Mouse (Mus musculus) mouse trophoblast stem cell (cell line): ENCODE results near the gene Malsu1.

Source experiments
- in situ Hi-C, 2 experiments: fragments of 300-500 bp; cut with MseI, MboI; formaldehyde crosslinking; loops; 2 replicates in 1 of 2; 3 replicates in 1 of 2; pipeline ENCODE4 v1.15.1; 2025

Malsu1 gene

GRCm38 (mm10) chr6:49068361-49068760, 5.2 kb upstream of the Malsu1 start:
- in situ Hi-C loops = loop anchor here in 1 of 2 experiments (25.0 kb wide), 1 partner anchor 319 kb away; the partner anchor contains the start of gene Stk31

DNA sequence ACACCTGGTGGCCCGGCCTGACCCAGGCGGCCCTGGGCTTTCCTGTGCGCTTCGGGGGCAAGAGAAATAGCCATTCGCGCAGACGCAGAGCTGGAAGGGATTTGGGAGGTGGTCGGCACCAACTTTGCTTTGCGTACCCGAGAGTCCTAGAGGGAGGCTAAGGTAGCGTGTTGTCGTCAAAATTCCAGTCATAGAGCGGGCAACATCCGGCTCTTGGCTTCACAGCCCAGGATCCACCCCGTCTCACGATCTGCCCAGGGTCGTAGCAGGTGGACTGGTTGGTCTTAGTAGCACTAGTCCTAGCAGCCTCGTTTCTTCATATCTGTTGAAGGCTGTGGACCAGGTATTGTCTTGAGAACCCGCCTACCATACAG, 509 bp downstream of the Malsu1 start:
- in situ Hi-C loops = loop anchor here in 1 of 2 experiments (25.0 kb wide), 1 partner anchor 313 kb away; the partner anchor contains the start of gene Stk31

- in situ Hi-C loops = no loop called here
Measured at GRCm38 (mm10) chr6:49077894-49078293, 4.3 kb downstream of the Malsu1 start.

- in situ Hi-C loops = no loop called here
Measured at GRCm38 (mm10) chr6:49079313-49079712, 5.7 kb downstream of the Malsu1 start.

GRCm38 (mm10) chr6:49083008-49083407, 9.4 kb downstream of the Malsu1 start:
- in situ Hi-C loops = no loop called here

- in situ Hi-C loops = no loop called here
Measured at GRCm38 (mm10) chr6:49094968-49095367, 21.4 kb downstream of the Malsu1 start.

DNA sequence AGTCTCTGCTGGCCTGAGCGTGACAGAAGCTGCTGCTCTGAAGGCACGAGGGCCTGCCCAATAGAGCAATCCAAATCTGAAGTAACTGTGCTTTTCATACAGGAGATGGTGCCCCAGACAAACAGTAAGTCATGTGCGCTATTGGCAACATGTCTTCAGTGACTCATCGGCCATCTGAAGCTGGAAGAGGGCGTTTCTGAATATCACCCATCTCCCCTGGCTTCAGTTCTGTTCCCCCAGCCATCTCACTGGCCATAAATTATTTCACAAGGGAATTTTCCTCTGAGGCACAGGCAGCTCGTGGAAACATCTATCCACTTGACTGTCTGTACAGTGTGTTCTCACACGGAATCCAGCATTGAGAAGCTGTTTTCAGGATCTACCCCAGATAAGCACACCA, 22.8 kb downstream of the Malsu1 start:
- in situ Hi-C loops = no loop called here

GRCm38 (mm10) chr6:49096933-49097461, 23.4 kb downstream of the Malsu1 start:
- in situ Hi-C loops = no loop called here

GRCm38 (mm10) chr6:49097596-49098110, 24.1 kb downstream of the Malsu1 start:
- in situ Hi-C loops = no loop called here

DNA sequence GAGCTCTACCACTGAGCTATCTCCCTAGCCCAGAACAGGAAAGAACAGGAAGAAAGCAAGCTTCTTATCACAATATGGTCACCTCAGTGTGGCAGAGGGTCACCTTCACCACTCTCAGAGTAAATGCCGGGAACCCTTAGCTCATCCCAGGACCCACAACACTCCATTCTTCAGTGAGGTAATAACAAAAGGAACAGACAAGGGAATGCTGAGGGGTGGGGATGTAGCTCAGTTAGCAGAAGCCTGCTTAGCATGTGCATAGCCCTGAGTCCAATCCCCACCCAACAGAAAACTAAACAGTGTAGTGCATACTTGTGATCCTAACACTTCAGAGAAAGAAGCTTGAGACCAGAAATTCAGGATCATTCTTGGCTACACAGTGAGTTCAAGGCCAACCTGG, 25.5 kb downstream of the Malsu1 start:
- in situ Hi-C loops = no loop called here

DNA sequence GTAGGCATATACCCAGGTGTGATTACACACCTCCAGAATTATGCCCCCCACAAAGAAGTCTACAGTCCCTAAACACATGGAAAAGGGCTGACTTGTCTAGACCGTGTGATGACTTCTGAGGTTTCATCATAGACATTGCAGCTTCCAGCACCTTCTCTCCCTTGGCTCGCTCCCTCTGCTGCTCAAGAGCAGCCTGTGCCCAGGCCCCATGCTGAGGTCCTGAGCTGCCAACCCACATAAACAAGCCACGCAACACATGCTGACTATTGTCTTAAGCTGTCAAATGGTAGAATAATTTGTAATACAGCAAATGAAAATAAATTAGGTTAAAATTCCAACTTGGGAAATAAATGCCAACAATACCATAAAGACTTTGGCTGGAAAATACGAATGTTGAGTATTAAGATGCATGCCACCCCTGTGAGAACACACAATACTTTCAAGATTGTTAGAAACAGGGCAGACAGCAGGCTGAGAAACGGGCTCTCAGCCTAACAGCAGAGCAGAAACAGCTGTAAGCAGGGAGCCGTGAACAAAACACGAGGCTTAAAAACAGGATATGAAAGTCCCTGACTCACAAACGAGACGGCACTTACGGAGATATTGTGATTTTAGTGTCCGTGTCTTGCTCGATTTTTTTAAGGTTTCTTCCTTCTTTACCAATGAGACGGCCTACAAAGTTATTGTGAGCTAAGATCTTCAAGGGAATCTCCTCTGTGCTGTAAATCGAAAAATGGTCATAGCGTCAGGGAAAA, 33.3 kb downstream of the Malsu1 start:
- in situ Hi-C loops = no loop called here

- in situ Hi-C loops = no loop called here
Measured at GRCm38 (mm10) chr6:49109196-49109595, 35.6 kb downstream of the Malsu1 start.

GRCm38 (mm10) chr6:49113895-49114294, 40.3 kb downstream of the Malsu1 start:
- in situ Hi-C loops = no loop called here

DNA sequence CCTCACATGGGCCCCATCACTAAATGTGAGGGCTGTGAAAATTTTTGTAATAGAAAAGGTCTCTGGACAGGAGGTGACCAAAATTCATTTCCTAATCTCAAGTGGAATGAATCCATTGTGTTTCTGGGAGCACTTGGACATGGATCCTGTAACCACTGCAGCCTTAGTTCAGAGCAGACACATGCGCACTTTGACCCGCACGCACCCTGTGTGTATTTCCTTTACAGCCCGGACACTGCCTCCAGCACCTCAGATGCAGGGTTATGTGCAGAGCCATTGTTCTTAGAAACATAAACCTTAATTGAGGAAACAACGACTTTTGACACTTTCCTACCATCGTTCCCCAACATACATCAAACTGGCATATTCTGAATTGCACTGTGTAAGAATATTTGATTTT, 40.9 kb downstream of the Malsu1 start:
- in situ Hi-C loops = no loop called here

GRCm38 (mm10) chr6:49115550-49115949, 42.0 kb downstream of the Malsu1 start:
- in situ Hi-C loops = no loop called here

GRCm38 (mm10) chr6:49116241-49116640, 42.6 kb downstream of the Malsu1 start:
- in situ Hi-C loops = no loop called here

GRCm38 (mm10) chr6:49118446-49118845, 44.9 kb downstream of the Malsu1 start:
- in situ Hi-C loops = no loop called here

GRCm38 (mm10) chr6:49119462-49120135, 46.0 kb downstream of the Malsu1 start:
- in situ Hi-C loops = no loop called here

DNA sequence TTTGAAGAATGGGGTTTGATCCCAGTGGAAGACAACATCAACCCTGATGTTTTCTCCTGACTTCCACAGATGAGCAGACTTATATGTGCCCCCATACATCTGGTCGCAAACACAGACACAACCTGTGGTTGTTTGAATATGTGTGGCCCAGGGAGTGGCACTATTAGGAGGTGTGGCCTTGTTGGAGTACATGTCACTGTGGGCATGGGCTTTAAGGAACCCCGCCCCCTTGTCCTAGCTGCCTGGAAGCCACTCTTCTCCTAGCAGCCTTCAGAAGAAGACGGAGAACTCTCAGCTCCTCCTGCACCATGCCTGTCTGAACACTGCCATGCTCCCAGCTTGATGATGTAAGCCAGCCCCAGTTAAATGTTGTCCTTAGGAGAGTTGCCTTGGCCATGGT, 46.8 kb downstream of the Malsu1 start:
- in situ Hi-C loops = no loop called here

DNA sequence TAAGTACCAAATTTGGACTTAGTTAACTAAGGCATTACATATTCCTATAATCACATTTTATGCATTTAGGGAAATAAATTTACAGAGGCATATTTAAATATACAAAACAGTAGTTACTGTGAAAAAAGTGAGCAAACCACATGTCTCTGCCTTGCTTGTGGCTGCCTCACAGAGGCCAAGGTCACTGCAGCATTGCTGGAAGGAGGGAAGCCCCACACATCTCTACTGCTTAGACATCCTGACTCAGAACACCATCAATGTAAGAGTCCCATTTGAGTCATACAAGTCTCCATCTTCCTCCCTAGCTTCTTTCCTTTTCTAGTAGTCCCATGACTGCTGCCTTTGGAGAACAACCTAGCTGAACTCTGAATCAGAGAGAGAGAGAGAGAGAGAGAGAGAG, 56.7 kb downstream of the Malsu1 start:
- in situ Hi-C loops = no loop called here

- in situ Hi-C loops = no loop called here
Measured at GRCm38 (mm10) chr6:49131855-49132254, 58.3 kb downstream of the Malsu1 start.

DNA sequence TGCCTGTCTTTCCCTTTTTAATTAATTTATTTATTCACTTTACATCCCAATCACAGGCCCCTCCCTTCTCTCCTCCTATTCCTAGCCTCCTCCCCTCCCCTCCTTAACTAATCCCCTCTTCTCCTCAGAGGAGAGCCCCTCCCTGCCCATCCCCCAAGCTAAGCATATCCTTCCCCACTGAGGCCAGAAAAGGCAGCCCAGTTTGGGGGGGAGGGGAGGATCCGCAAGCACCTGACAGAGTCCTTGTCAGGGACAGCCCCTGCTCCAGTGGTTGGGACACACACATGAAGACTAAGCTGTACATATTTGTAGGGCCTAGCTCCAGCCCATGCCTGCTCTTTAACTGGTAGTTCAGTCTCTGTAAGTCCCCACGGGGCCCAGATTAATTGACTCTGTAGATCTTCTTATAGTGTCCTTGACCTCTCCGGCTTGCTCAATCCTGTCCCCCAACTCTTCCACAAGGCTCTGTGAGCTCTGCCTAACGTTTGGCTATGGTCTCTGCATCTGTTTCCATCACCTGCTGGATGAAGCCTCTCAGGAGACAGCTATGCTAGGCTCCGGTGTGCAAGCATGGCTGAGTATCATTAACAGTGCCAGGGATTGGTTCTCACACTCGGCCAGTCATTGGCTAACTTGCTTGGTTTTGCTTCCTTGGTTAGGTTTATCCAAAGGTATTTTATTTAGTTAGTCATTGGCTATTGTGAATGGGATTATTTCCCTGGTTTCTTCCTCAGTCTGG, 58.9 kb downstream of the Malsu1 start:
- in situ Hi-C loops = no loop called here
